Mouse (Mus musculus): ENCODE measurements at regions not wholly inside any gene's neighbourhood (a gene's known extent, or its start where the extent isn't known, plus 50 kb on each side); places are given as distances from the start of the nearest gene placed in this dataset.
A peak's percentile ranks its signal among the peaks of the same experiment; 100 is the strongest.
"Not testable (repeated sequence)": the region's sequence is repeated elsewhere in the genome, so short reads cannot be mapped to it uniquely, and the experiment has no call there.

DNA sequence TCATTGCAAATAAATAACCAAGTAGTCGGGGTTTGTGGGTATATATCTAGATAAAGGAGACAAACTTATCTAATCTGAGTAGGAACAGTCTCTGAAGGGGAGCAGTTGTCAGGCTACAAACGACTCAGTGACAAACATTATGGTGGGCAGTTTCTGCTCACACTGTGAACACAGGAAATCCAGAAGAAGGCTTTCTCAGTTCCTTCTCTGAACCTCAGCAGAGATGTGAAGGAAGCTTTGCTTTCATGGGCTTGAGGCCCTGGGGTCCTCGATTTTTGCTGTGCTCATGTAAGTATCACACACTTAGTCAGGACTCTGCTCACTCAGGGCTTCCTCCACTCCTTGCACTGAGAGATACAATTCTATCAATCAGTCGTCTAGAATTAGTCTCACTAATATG, 994.7 kb upstream of the Foxg1 start:
- DNase-seq = no peak

DNA sequence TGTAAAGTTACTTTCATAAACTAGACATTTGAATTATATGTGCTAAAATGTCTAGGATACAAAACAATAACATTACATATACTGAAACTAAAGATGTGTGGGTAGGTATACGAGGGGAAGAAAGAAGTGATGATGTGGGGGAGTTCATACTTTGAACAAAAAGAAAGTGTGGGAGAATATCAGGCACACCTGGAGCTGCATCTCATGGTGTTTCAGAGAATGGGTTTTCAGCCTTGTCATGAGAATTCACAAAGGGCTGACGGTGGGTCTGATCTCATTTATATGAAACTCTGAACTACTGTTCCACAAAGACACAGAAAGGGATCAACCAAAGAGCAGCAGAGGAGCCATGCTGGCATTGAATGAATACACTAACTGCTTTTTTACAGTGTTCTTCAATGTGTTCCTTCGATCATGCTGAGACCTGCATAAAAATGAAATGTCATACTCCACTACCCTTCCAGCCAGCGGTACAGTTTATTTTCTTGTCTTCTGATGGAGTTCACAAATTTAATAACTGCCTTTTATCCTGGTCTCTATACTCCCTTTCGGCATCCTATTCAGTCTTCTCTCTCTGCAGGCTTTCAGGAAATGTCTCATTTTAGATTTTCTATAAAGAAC, 994.2 kb upstream of the Foxg1 start:
- DNase-seq = no peak

DNA sequence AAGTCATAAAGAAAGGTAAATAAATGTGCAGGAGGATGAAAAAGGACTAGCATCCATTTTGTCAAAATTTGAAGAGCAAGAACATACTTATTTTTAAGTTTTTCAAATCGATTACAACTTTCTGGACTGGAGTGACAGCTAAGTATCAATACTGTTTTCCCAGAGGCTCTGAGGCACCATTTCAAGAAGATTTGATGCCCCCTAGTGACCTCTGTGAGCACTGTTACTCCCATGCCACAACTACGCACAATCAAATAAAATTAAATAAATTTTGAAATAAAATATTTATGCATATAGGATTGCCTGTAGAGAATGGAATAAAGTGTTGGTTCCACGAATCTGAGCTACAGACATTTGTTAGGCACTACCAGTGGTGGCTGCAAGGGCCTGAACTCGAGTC, 991.5 kb upstream of the Foxg1 start:
- DNase-seq = no peak

DNA sequence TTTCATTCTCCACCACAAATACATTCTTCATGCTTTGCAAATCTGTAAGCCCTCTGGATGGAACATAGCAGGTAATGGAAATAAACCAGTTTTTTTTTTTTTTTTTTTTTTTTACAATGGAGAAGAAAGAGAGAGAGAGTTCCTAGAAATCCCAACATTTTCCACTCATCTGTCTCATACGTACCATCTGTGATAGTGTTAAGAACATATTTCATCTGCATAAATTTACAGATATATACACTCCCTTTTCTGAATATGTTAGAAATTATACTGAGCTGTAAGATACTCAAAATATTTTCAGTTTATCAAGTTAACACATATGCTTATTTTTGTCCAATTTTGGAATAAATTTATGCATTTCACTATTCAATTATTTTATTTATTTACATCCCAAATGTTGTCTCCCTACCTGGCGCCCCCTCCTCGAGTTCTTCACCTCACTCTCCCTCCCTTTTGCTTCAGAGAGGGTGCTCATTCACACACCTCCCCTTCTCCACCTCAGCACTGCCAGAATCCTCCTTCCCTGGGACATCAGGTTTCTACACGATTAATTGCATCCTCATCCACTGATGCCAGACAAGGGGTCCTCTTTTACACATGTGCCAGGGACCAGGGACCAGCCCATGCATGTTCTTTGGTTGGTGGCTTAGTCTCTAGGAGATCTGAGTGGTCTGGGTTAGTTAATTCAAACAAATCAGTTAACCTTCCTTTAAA, 943.0 kb upstream of the Foxg1 start:
- no peak for DNase-seq

DNA sequence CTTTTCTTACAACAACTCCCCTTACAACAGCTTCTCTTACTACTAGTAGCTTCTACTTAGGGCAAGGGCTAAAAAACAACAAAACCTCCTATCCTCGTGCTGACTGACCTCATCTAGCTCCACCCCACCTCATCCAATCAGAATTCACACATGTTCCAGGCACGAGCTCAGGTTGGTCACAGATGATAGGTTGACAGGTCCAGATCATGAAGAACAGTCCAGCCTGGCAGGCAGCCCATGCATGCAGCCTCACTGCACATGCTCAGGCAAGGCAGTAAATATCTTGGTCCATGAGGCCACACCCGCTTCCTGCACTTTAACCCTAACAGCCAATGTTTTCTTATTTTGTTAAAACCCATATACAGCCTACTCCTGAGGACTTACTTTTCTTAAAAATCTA, 933.7 kb upstream of the Foxg1 start:
- not testable (repeated sequence) for DNase-seq

DNA sequence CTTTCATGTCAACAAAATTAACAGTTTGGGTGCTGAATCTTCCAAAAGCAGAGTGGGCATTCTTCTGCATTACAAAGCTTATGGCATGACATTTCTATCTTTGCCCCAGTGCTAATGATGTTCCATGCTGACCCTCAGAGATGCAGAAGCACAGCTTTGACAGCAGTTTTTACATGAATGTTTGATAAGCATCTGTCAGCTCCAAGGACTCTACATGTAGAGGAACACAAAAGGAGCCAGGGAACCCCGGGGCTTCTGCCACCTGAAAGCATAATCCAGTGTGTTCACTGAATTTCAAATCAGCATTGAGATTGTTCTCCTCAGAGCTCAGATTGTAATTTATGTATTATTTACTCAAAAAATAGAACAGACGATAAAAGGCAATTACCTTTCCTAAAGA, 920.1 kb upstream of the Foxg1 start:
- no peak for DNase-seq

DNA sequence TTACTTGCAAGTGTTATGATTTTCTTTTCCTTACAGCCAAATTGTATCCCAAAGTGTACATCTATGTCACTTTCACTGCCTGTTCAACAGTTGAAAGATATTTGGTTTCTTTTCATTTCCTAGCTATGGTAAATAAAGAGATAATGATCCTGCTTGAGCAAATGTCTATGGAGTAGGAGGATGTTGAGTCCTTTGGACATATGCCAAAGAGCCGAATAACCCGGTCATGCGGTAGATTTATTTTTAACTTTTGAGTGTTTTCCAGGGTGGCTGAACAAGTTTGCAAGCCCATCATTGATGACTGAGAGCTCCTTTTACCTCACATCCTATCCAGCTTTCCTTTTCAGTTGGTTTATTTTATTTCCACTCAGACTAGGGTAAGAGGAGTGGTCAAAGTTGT, 881.7 kb upstream of the Foxg1 start:
- no peak for DNase-seq

DNA sequence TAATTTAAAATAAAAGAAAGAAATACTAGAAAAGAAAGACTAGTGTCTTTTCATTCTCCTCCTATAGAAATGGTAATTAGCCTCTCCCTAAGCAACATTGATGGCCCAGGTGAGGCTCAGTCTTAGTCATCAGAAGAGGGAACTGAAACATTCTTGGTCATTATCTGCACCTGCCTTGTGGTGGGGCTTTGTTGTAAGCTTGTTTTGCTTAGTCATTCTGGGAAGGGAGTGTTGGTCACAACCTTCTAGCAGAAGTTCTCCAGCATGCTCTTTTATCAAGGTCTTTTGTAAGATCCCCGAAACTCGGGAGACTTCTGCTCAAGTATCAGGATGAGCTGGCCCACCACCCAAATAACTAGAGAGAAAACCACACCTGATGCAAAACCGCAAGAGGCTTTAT, 870.9 kb upstream of the Foxg1 start:
- DNase-seq = no peak

DNA sequence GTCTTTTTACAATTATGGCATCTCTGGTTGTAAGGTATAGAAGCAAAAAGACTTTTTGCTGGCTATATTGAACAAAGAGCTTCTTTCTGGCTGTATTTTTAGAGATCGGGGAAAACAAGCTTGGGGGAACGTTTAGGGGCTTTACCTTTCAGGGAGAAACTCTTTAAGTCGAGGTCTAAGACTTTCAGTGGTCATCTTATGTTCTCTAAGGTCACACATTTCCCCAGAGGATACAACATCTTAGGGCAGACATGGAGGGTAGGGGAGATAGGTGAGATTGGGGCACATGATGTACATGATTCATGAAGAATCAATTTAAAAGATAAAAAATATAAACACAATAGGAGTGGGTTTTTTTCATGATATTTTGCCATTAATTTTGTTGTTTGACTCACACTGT, 870.2 kb upstream of the Foxg1 start:
- DNase-seq = no peak

DNA sequence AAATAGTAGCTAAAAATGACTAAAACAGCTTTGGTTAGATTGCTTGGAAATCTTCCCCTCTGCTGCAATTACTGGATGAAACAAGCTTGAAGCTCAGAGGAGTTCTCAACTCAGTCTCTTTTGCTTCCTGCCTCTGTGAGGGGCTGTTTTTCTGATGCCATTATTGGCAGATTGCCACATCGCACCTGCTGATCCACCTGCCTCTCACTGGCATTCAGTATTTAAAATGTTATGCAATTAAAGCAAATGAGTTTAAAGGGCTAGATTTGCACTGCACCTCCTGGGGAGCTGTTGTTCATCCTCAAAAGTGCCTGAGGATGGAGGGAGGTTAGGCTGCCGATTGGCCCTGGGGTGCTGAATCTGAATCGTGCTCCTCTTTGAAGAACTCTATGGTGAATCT, 860.5 kb upstream of the Foxg1 start:
- no peak for DNase-seq

DNA sequence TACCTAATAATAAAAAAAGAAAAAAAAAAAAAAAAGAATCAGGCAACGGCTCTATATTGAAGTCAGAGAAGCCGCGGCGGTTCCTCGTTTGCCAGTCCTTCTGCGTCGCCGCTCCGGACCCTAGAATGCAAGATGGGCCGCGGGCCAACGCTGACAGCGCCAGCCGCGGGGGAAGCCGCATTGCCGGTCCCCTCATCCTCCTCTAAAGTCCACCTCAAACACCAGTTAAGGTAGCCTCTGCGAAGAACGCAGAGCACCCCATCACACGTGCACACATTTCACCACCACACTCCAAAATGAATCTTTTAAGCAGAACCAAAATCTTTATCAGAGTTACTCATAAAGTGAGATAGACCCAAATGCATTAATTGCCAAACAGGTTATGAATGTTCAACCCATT, 822.8 kb upstream of the Foxg1 start:
- DNase-seq = peak in 1 of 2 experiments; percentile 0

DNA sequence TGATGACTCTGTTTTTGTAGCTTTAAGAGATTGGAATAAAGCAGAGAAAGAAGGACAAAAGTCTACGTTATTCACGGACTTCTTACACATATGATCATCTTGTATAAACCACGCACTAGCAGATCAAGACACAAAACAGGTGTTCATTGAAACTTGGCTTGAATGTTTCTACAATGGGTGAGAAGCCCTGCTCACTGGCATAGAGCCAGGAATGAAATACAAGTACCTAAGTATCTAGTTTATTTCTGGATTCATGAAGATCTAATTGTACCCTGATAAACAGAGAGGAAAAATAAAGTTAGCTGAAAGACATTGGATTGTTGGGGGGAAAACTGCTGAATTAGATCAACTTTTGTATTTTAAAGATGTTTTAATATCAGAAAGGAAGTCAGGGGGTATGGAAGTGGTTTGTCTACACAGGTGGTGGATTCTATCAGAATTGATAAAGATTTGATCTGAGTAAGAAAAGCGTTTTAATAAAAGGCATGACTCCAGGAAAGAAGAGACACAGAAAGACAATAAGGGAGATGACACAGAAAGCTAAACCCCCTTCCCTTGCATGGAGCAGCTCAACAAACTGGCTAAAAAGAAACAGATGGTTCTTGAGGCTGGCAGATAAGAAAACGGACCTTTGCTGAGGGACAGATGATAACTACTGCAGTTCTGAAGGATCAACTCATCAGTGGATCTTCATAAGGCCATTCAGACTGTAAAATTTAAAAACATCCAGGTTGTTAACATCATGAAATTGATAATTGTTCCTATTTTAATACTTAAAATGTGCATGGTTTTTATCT, 777.9 kb upstream of the Foxg1 start:
- no peak for DNase-seq

DNA sequence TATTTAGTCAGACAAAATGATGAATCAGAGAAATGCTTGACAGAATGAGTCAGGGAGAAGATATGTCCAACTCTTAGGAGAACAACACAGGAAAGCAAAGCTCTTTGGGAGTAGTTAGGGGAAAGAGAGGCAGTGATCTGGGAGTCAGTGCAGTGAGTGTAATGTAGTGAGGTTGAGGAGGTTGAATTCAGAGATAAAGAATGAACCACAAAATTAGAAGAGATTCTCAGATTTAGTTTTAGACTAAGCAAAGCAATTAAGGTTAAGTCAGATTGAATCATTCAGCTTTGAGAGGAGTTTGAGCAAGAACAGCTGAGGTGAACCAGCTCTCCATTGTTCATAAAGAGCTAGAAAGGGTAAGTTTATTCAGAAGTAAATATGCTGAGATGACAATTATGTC, 777.0 kb upstream of the Foxg1 start:
- no peak for DNase-seq

DNA sequence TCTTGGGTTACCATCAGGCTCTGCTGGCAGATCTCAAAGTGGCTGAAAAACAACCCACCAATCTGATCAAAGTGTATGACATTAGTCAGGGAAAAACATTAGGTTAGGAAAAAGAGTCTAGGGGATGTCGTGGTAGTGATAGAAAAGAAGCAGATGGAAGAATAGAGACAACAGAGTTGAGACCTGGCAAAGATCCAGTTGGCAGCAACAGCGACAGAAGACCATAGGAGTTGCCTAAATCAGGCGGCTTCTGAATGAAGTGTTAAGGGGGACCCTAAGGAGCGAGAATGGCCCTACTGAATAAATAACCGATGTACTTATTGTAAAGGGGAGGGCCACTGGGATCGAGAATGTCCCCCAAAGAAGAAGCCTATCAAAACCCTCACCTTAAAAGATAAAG, 773.1 kb upstream of the Foxg1 start:
- no peak for DNase-seq

DNA sequence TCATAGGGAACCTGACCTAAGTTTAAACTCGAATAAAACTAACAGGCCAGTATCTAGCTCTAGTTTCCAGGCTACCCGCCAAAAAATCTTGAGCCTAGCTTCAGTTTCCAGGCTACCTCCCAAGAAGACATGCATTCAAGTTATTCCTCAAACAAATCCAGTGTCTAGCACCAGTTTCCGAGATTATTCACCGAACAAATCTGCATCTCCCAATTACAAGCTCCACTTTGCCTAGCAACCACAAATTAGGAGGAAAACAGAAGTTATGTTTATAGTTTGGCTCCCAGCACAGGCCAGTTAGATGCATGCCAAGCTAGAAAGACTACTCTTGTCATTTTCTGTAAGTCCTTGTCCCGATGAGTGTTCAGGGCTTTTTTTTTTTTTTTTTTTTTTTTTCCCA, 770.4 kb upstream of the Foxg1 start:
- no peak for DNase-seq

DNA sequence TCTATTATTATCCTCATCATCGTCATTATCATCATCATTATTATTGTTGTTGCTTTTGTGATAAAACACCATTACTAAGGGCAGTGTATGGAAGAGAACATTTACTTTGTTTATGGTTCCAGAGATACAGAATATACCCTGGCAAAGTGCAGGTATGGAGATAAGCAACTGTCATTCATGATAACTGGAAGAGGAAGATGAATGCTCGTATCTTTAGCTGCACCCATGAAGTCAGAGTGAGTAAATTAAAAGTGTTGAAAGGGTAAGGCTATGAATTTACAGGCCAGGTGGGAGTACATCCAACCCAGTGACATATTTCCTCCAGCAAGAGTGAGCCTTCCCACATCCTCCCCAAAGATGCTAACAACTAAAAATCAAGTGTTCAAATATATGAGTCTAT, 766.1 kb upstream of the Foxg1 start:
- DNase-seq = no peak

DNA sequence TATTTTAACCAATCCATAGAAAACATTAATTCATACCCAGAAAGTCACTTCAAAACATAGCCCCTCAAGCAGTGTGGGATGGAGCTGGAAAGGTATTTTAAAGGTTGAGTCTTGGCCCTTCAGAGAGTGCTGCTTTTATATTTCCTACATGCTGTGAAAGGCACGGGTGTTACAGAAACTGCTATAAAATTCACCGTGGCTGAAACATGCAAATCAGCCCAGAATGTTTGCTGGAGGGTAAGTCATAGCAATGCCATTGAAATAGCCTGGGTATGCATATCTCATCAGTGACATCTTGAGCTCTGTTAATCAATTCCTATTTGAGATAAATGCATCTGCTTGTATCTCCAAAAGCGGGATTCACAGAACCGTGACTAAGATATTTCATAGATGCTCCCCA, 748.9 kb upstream of the Foxg1 start:
- DNase-seq = no peak

DNA sequence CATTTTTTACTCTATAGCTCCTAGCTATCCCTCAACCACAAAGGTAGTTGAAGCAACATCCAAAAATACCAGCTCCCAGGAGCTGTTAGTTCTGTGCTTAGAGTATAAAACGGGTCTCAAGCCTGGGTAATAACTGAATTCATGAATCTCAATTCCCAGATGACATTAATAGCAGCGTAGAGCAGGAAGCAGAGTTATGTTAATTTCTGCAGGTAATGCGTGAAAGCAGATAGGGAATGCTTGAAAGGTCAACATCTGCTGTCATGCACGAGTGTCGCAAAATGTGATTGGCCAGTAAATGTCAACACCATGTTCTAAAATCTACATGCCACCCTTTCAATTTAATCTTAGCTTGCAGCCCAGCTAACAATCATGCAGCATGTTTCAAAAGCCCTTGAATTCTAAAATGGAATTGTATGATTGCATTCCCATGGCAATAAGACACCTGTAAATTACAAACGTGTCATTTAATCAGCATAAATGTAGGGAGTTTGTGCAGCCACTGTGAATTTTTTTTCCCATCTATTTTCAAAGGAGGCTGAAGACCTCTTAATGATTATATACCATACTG, 747.7 kb upstream of the Foxg1 start:
- no peak for DNase-seq

DNA sequence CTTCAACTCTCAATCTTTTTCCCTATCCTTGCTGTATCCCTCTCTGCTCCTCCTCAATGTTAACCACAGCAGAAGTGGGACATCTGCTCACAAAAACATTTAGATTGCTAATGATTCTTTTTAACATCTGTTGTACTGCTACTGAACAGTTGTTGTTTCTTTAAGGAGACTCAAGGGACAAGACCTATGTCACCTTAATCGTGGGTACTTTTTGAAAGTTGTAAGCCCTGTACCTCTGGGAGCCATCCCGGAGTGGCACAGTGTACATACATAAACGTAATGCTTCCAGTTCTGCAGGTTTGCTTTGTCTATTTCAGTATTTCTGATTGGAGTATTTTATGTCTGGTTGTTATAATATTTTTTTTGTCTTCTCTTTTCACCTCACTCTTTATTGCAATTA, 740.5 kb upstream of the Foxg1 start:
- DNase-seq = no peak

DNA sequence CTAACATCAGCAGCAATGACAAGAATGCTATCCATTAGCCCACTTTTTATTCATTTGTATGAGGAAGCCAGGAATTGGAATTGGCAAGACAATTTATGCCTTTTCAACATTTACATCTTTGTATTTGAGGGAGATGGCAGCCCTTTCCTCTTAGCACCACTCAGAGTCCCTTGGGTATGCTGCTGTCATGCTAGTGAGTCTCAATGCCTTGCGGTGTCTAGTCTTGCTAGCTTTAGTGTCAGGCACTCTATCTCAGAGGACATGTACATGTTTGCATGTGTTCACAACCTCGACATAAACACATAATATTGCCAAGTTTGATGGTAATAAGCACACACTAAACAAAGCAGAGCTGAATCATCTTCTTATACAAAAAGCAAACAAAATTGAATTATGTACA, 737.3 kb upstream of the Foxg1 start:
- DNase-seq = no peak

DNA sequence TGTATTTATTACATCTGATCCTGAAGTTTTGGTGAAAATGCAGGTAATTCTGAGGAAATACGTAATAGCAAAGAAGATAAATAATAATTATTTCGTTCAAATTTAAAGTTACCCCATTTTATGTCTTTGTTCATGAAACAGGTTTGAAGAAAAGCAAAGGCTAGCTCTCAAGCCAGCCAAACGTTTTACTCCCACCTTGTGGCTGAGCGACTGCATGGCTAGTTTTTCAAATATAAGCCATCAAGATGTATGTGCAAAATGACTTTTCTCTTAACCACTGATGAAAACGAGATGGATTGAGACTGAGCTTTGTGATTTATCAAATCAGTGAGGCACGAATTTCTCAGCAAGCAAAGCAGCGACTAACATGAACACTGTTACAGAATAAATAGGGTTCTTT, 736.5 kb upstream of the Foxg1 start:
- DNase-seq = no peak

DNA sequence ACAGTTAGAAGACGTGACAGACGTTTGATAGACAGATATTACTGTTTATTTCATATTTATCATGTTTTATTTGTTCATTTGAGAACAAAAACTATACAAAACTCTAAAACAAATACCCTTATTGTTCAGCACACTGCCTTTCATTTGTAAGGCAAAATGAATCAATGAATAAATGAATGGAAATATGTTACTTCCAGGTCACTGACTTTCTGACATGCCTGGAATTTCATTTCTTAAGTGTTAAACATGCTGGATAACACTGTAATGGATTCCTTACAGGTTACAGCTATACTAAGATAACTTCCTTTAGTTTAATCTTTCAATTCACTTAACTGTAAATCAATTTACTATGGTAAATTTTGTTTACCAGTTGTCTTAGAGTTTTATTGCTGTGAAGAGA, 707.3 kb upstream of the Foxg1 start:
- no peak for DNase-seq

DNA sequence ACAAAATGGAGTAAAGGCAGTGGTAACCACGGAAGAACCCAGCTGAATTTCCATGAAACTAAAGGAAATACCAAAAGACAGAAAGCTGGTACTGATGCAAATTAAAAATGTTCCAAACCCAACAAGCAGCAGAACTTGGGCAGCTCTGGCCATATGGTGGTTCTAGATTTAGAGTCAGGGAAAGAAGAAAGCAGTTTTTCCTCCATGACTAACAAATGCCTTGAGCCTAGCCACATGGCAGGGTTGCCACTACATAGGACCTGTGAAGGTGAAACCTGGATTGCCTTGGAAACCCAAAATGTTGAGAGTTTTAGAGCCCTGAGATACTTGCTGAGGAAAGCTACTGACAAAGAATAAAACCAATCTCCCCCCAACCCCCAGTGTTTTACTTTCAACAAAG, 701.5 kb upstream of the Foxg1 start:
- no peak for DNase-seq

DNA sequence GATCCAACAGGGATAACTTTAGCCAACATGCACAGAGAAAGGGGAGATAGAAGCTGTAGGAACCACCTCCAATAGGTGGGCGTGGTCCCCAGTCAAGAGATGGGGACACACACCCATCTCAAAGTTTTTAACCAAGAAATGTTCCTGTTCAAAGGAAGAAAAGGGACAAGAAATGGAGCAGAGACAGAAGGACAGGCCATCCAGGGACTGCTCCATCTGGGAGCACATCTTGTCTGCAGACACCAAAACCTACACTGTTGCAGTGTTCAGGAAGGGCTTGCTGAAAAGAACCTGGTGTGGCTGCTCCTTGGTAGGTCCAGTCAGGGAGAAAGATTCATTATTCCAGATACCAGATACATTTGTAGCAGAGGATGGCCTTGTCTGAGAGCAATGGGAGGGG, 676.5 kb upstream of the Foxg1 start:
- no peak for DNase-seq

Data from lung, adult 18-20 months (tissue).